Mouse (Mus musculus) MEL (cell line): ENCODE results near the gene Isx. TPM values are rescaled to one million over a fixed set of nuclear protein-coding genes. Genes with fewer than 3 reads are reported as not detected.

Source experiments
- DNase-seq: peaks from one replicate; pipeline ENCODE4 v3.0.0; 2011; ENCODE audit warnings: low read depth, low spot score
- H3K27ac ChIP-seq: 2 replicates; pipeline ENCODE4 v1.5.1; 2012; ENCODE audit warnings: low read depth, mild to moderate bottlenecking, control low read depth, low read length, moderate library complexity; ENCODE audit not compliant: control insufficient read depth
- H3K27me3 ChIP-seq, 2 experiments: fragments of 150-350 bp in 1 of 2; sonication (generic) in 1 of 2; 2 replicates each; pipeline ENCODE4 v1.6.1; 2012; ENCODE audit warnings: low read length in 2 of 2, mild to moderate bottlenecking in 2 of 2, improper control_type of control experiment in 1 of 2, moderate library complexity in 1 of 2; ENCODE audit not compliant: insufficient read depth in 2 of 2, control insufficient read depth in 1 of 2
- H3K36me3 ChIP-seq, 2 experiments: 2 replicates each; pipeline ENCODE4 v1.6.1; 2012 to 2014; ENCODE audit warnings: low read length in 2 of 2, improper control_type of control experiment in 1 of 2, inconsistent platforms in 1 of 2, mild to moderate bottlenecking in 1 of 2; ENCODE audit not compliant: insufficient read depth in 2 of 2, control insufficient read depth in 1 of 2
- H3K4me1 ChIP-seq, 2 experiments: fragments of 150-350 bp in 1 of 2; sonication (generic) in 1 of 2; 2 replicates each; pipeline ENCODE4 v1.6.1; 2012; ENCODE audit warnings: low read length in 2 of 2, improper control_type of control experiment in 1 of 2, mild to moderate bottlenecking in 1 of 2; ENCODE audit not compliant: insufficient read depth in 2 of 2, control insufficient read depth in 1 of 2
- H3K4me3 ChIP-seq, 2 experiments: fragments of 150-350 bp in 1 of 2; sonication (generic) in 1 of 2; 2 replicates each; pipeline ENCODE4 v1.5.1; 2012; ENCODE audit warnings: low read depth in 2 of 2, low read length in 2 of 2, mild to moderate bottlenecking in 2 of 2, moderate library complexity in 2 of 2, control low read depth in 1 of 2, improper control_type of control experiment in 1 of 2; ENCODE audit not compliant: control insufficient read depth in 1 of 2, insufficient read depth in 1 of 2
- H3K79me2 ChIP-seq: 2 replicates; pipeline ENCODE4 v1.6.1; 2012; ENCODE audit warnings: mild to moderate bottlenecking, low read length, moderate library complexity; ENCODE audit not compliant: control insufficient read depth, poor library complexity, insufficient read depth
- H3K9ac ChIP-seq: 2 replicates; pipeline ENCODE4 v1.6.1; 2012; ENCODE audit warnings: low read depth, mild to moderate bottlenecking, control low read depth, low read length, moderate library complexity; ENCODE audit not compliant: control insufficient read depth, poor library complexity, severe bottlenecking
- H3K9me3 ChIP-seq: fragments of 150-350 bp; sonication (generic); replicated peaks from 2 replicates; pipeline ENCODE4 v1.6.1; 2012; ENCODE audit warnings: mild to moderate bottlenecking, low read length, improper control_type of control experiment, moderate library complexity; ENCODE audit not compliant: insufficient read depth
- BHLHE40 ChIP-seq: IDR thresholded peaks from 2 replicates; pipeline ENCODE4 v1.6.1; 2012; ENCODE audit warnings: low read depth, mild to moderate bottlenecking, inconsistent platforms, low read length, improper control_type of control experiment, borderline replicate concordance
- CTCF ChIP-seq, 3 experiments: IDR thresholded peaks in 2 of 3; conservative IDR thresholded peaks in 1 of 3; 2 replicates each; pipeline ENCODE4 v1.5.1; 2011 to 2012; ENCODE audit warnings: low read length in 3 of 3, low read depth in 2 of 3, mild to moderate bottlenecking in 2 of 3, improper control_type of control experiment in 1 of 3, inconsistent platforms in 1 of 3, mixed read lengths in 1 of 3, moderate library complexity in 1 of 3; ENCODE audit not compliant: control insufficient read depth in 1 of 3, insufficient read depth in 1 of 3, poor library complexity in 1 of 3, severe bottlenecking in 1 of 3
- E2F4 ChIP-seq: IDR thresholded peaks from 2 replicates; pipeline ENCODE4 v1.6.1; 2011; ENCODE audit warnings: low read depth, low read length, improper control_type of control experiment, borderline replicate concordance
- ELF1 ChIP-seq: IDR thresholded peaks from 2 replicates; pipeline ENCODE4 v1.6.1; 2014; ENCODE audit warnings: low read depth, mild to moderate bottlenecking, inconsistent platforms, low read length, improper control_type of control experiment, moderate library complexity
- EP300 ChIP-seq, 2 experiments: IDR thresholded peaks; 2 replicates each; pipeline ENCODE4 v1.6.1; 2011; ENCODE audit warnings: improper control_type of control experiment in 2 of 2, low read length in 2 of 2, low read depth in 1 of 2, mild to moderate bottlenecking in 1 of 2
- GABPA ChIP-seq: IDR thresholded peaks from 2 replicates; pipeline ENCODE4 v1.6.1; 2012; ENCODE audit warnings: low read depth, mild to moderate bottlenecking, inconsistent platforms, low read length, improper control_type of control experiment, moderate library complexity
- HCFC1 ChIP-seq: IDR thresholded peaks from 2 replicates; pipeline ENCODE4 v1.6.1; 2012; ENCODE audit warnings: low read depth, mild to moderate bottlenecking, inconsistent platforms, low read length, improper control_type of control experiment, moderate library complexity
- KAT2A ChIP-seq: conservative IDR thresholded peaks from 2 replicates; pipeline ENCODE4 v1.6.1; 2012; ENCODE audit warnings: low read depth, low read length, improper control_type of control experiment, inconsistent platforms
- MAFK ChIP-seq: IDR thresholded peaks from 2 replicates; pipeline ENCODE4 v1.6.1; 2011; ENCODE audit warnings: low read depth, mild to moderate bottlenecking, low read length, improper control_type of control experiment, borderline replicate concordance
- MAZ ChIP-seq: IDR thresholded peaks from 2 replicates; pipeline ENCODE4 v1.6.1; 2012; ENCODE audit warnings: low read depth, mild to moderate bottlenecking, inconsistent platforms, low read length, improper control_type of control experiment
- MEF2A ChIP-seq: IDR thresholded peaks from 2 replicates; pipeline ENCODE4 v1.6.1; 2014; ENCODE audit warnings: low read depth, mild to moderate bottlenecking, inconsistent platforms, low read length, improper control_type of control experiment; ENCODE audit not compliant: poor library complexity, insufficient replicate concordance, severe bottlenecking; ENCODE audit errors: extremely low read depth
- MYC ChIP-seq: IDR thresholded peaks from 2 replicates; pipeline ENCODE4 v1.6.1; 2011; ENCODE audit warnings: low read depth, mild to moderate bottlenecking, low read length, improper control_type of control experiment, moderate library complexity
- NELFE ChIP-seq: IDR thresholded peaks from 2 replicates; pipeline ENCODE4 v1.6.1; 2011; ENCODE audit warnings: low read depth, low read length, improper control_type of control experiment
- POLR2AphosphoS2 ChIP-seq: IDR thresholded peaks from 2 replicates; pipeline ENCODE4 v1.6.1; 2011; ENCODE audit warnings: low read length, improper control_type of control experiment
- RAD21 ChIP-seq: IDR thresholded peaks from 2 replicates; pipeline ENCODE4 v1.6.1; 2011; ENCODE audit warnings: mild to moderate bottlenecking, low read depth, low read length, improper control_type of control experiment
- SIN3A ChIP-seq: IDR thresholded peaks from 2 replicates; pipeline ENCODE4 v1.6.1; 2012; ENCODE audit warnings: low read length, improper control_type of control experiment, inconsistent platforms
- SMC3 ChIP-seq: IDR thresholded peaks from 2 replicates; pipeline ENCODE4 v1.6.1; 2011; ENCODE audit warnings: low read depth, low read length, improper control_type of control experiment
- ZMIZ1 ChIP-seq: IDR thresholded peaks from 2 replicates; pipeline ENCODE4 v1.6.1; 2012; ENCODE audit warnings: low read depth, mild to moderate bottlenecking, inconsistent platforms, low read length, improper control_type of control experiment, moderate library complexity
- polyA plus RNA-seq, 2 experiments: library from polyadenylated mRNA; stranded (reverse) in 1 of 2; unstranded in 1 of 2; fragments of >175 nt in 1 of 2; fragments of >200 nt in 1 of 2; gene quantifications; 2 replicates each; pipeline versions ENCODE4 v1.2.1 to v1.2.4; 2012; ENCODE audit warnings: low replicate concordance in 2 of 2, low read depth in 1 of 2; ENCODE audit not compliant: insufficient read length in 2 of 2, insufficient read depth in 1 of 2, missing spikeins in 1 of 2
- total RNA-seq: library from RNA; depleted of rRNA; stranded (reverse); fragments of 300-350 nt; gene quantifications from 2 replicates; pipeline ENCODE4 v1.2.3, GENCODE M21; 2012; rRNA removed

Isx gene
- total and polyA plus RNA-seq, 3 experiments = not detected

GRCm38 (mm10) chr8:74936656-74937055 is 63.7 kb downstream of the Isx start:
- TF ChIP-seq E2F4 = no peak
- no peak for TF ChIP-seq ZMIZ1
- TF ChIP-seq GABPA = no peak
- TF ChIP-seq KAT2A = no peak
- TF ChIP-seq MYC = no peak
- no peak for TF ChIP-seq ELF1
- TF ChIP-seq MAZ = no peak
- no peak for TF ChIP-seq HCFC1
- no peak for TF ChIP-seq POLR2AphosphoS2
- no peak for TF ChIP-seq EP300 (IDR thresholded peaks at IDR 0.05; ENCODE audit: low read depth in 1 of 2, low read length in 2 of 2)
- no peak for TF ChIP-seq BHLHE40
- TF ChIP-seq RAD21 = no peak
- no peak for TF ChIP-seq CTCF (IDR thresholded peaks at IDR 0.05 in 2 of 3, conservative IDR thresholded peaks at IDR 0.05 in 1 of 3; ENCODE audit: control insufficient read depth in 1 of 3, insufficient read depth in 1 of 3, low read depth in 2 of 3, low read length in 3 of 3, poor library complexity in 1 of 3, severe bottlenecking in 1 of 3)
- no peak for TF ChIP-seq MAFK
- TF ChIP-seq, all 39 proteins: peak for 0
- Histone ChIP-seq H3K9ac (no peak overlapping the region), H3K9me3 (no peaks in the 10 kb centered on the region), H3K27ac (no peak overlapping the region), H3K79me2 (no peaks in the 10 kb centered on the region), H3K4me3 (no peak overlapping the region), H3K36me3 (no peaks in the 10 kb centered on the region), H3K4me1 (peaks cover 0 to 3% of the 10 kb centered on the region in 2 experiments; a peak in 1 of 4 replicates), H3K27me3 (no peaks in the 10 kb centered on the region)
- DNase-seq = no peak

- H3K9ac ChIP-seq = no peak overlapping the region
- TF ChIP-seq MYC (no peak), NELFE (no peak), EP300 (IDR thresholded peaks at IDR 0.05; ENCODE audit: low read depth in 1 of 2, low read length in 2 of 2) (no peak), SMC3 (no peak), MEF2A (no peak), SIN3A (no peak)
- H3K27ac ChIP-seq = no peak overlapping the region
- DNase-seq = no peak
- no peak overlapping the region for H3K4me3 ChIP-seq
- H3K9me3 ChIP-seq = no peaks in the 10 kb centered on the region
- no peaks in the 10 kb centered on the region for H3K36me3 ChIP-seq
- no peaks in the 10 kb centered on the region for H3K79me2 ChIP-seq
- no peaks in the 10 kb centered on the region for H3K4me1 ChIP-seq
- H3K27me3 ChIP-seq = no peaks in the 10 kb centered on the region
Measured at GRCm38 (mm10) chr8:74942056-74942455, 69.1 kb downstream of the Isx start.

Other genes with a start within 250 kb of the Isx start
- gene Hmgxb4, start 120.2 kb downstream of the Isx start, total RNA-seq = 21.8 and 22.8 TPM in 2 replicates
- 10 to 100 TPM in 1 of 2 experiments, not detected in 1; 32.6 TPM for gene Hmgxb4, start 120.2 kb downstream of the Isx start, polyA plus RNA-seq
- gene Tom1, start 160.5 kb downstream of the Isx start, total RNA-seq = 17.6 and 18.0 TPM in 2 replicates
- gene Tom1, start 160.5 kb downstream of the Isx start, polyA plus RNA-seq = 10 to 100 TPM in 1 of 2 experiments, not detected in 1; 32.6 TPM
- 11.1 and 29.9 TPM in 2 replicates for gene Hmox1, start 220.4 kb downstream of the Isx start, total RNA-seq
- 10 to 100 TPM in 1 of 2 experiments, not detected in 1; 72.4 TPM for gene Hmox1, start 220.4 kb downstream of the Isx start, polyA plus RNA-seq
- gene Mcm5, start 236.4 kb downstream of the Isx start, total RNA-seq = 355 and 397 TPM in 2 replicates
- 100 to 1,000 TPM in 1 of 2 experiments, not detected in 1; 459 TPM for gene Mcm5, start 236.4 kb downstream of the Isx start, polyA plus RNA-seq